Mouse (Mus musculus): ENCODE data around the gene Zfr. TPM values are rescaled to one million over a fixed set of nuclear protein-coding genes. Genes with fewer than 3 reads are reported as not detected.

Zfr gene
- polyA plus RNA-seq, 1 experiment = 124 TPM

GRCm38 (mm10) chr15:12217849-12218248 lies 100.2 kb downstream of the Zfr start:
- H3K36me3 ChIP-seq (ENCODE audit: control insufficient read depth, insufficient read depth, low read length, poor library complexity, severe bottlenecking) = no peaks in the 10 kb centered on the region
- no peak for TF ChIP-seq EP300 (IDR thresholded peaks at IDR 0.05; ENCODE audit: insufficient read depth, low read depth, low read length)
- TF ChIP-seq POLR2A (IDR thresholded peaks at IDR 0.05; ENCODE audit: insufficient read depth, low read length) = no peak
- TF ChIP-seq CTCF (IDR thresholded peaks at IDR 0.05; ENCODE audit: low read depth, low read length) = no peak
- H3K27ac ChIP-seq (ENCODE audit: insufficient read depth, low read length) = no peak overlapping the region
- H3K4me3 ChIP-seq (ENCODE audit: low read depth, low read length) = no peak overlapping the region
- peaks cover 2% of the 10 kb centered on the region for H3K4me1 ChIP-seq (ENCODE audit: control insufficient read depth, insufficient read depth, low read length)
- no peak overlapping the region for H3K9ac ChIP-seq (ENCODE audit: low read depth, poor library complexity, severe bottlenecking)
- no peaks in the 10 kb centered on the region for H3K27me3 ChIP-seq (ENCODE audit: control insufficient read depth, insufficient read depth, low read length, poor library complexity, severe bottlenecking)
- H3K9me3 ChIP-seq (replicated peaks; ENCODE audit: control insufficient read depth, insufficient read depth, low read length, poor library complexity, severe bottlenecking) = no peaks in the 10 kb centered on the region

GRCm38 (mm10) chr15:12218583-12219382 lies 101.2 kb downstream of the Zfr start:
- Histone ChIP-seq H3K36me3 (ENCODE audit: control insufficient read depth, insufficient read depth, low read length, poor library complexity, severe bottlenecking) (no peaks in the 10 kb centered on the region), H3K9ac (ENCODE audit: low read depth, poor library complexity, severe bottlenecking) (no peak overlapping the region), H3K4me1 (ENCODE audit: control insufficient read depth, insufficient read depth, low read length) (peaks cover 2% of the 10 kb centered on the region), H3K9me3 (replicated peaks; ENCODE audit: control insufficient read depth, insufficient read depth, low read length, poor library complexity, severe bottlenecking) (no peaks in the 10 kb centered on the region), H3K27ac (ENCODE audit: insufficient read depth, low read length) (no peak overlapping the region), H3K27me3 (ENCODE audit: control insufficient read depth, insufficient read depth, low read length, poor library complexity, severe bottlenecking) (no peaks in the 10 kb centered on the region), H3K4me3 (ENCODE audit: low read depth, low read length) (no peak overlapping the region)
- no peak for TF ChIP-seq POLR2A (IDR thresholded peaks at IDR 0.05; ENCODE audit: insufficient read depth, low read length)
- TF ChIP-seq EP300 (IDR thresholded peaks at IDR 0.05; ENCODE audit: insufficient read depth, low read depth, low read length) = no peak

GRCm38 (mm10) chr15:12221131-12221530 lies 103.5 kb downstream of the Zfr start:
- Histone ChIP-seq H3K36me3 (ENCODE audit: control insufficient read depth, insufficient read depth, low read length, poor library complexity, severe bottlenecking) (no peaks in the 10 kb centered on the region), H3K9me3 (replicated peaks; ENCODE audit: control insufficient read depth, insufficient read depth, low read length, poor library complexity, severe bottlenecking) (no peaks in the 10 kb centered on the region), H3K4me1 (ENCODE audit: control insufficient read depth, insufficient read depth, low read length) (peaks cover 2% of the 10 kb centered on the region), H3K4me3 (ENCODE audit: low read depth, low read length) (no peak overlapping the region), H3K9ac (ENCODE audit: low read depth, poor library complexity, severe bottlenecking) (no peak overlapping the region), H3K27ac (ENCODE audit: insufficient read depth, low read length) (no peak overlapping the region), H3K27me3 (ENCODE audit: control insufficient read depth, insufficient read depth, low read length, poor library complexity, severe bottlenecking) (no peaks in the 10 kb centered on the region)
- no peak for TF ChIP-seq CTCF (IDR thresholded peaks at IDR 0.05; ENCODE audit: low read depth, low read length)
- TF ChIP-seq POLR2A (IDR thresholded peaks at IDR 0.05; ENCODE audit: insufficient read depth, low read length) = no peak
- no peak for TF ChIP-seq EP300 (IDR thresholded peaks at IDR 0.05; ENCODE audit: insufficient read depth, low read depth, low read length)

- Histone ChIP-seq H3K27me3 (ENCODE audit: control insufficient read depth, insufficient read depth, low read length, poor library complexity, severe bottlenecking) (no peaks in the 10 kb centered on the region), H3K36me3 (ENCODE audit: control insufficient read depth, insufficient read depth, low read length, poor library complexity, severe bottlenecking) (no peaks in the 10 kb centered on the region), H3K27ac (ENCODE audit: insufficient read depth, low read length) (no peak overlapping the region), H3K4me3 (ENCODE audit: low read depth, low read length) (no peak overlapping the region), H3K9ac (ENCODE audit: low read depth, poor library complexity, severe bottlenecking) (no peak overlapping the region), H3K4me1 (ENCODE audit: control insufficient read depth, insufficient read depth, low read length) (no peaks in the 10 kb centered on the region), H3K9me3 (replicated peaks; ENCODE audit: control insufficient read depth, insufficient read depth, low read length, poor library complexity, severe bottlenecking) (no peaks in the 10 kb centered on the region)
- TF ChIP-seq POLR2A (IDR thresholded peaks at IDR 0.05; ENCODE audit: insufficient read depth, low read length) (no peak), EP300 (IDR thresholded peaks at IDR 0.05; ENCODE audit: insufficient read depth, low read depth, low read length) (no peak), CTCF (IDR thresholded peaks at IDR 0.05; ENCODE audit: low read depth, low read length) (no peak)
These were observed 105.1 kb downstream of the Zfr start for GRCm38 (mm10) chr15:12222564-12223302.

GRCm38 (mm10) chr15:12223393-12223792 lies 105.8 kb downstream of the Zfr start:
- Histone ChIP-seq H3K9ac (ENCODE audit: low read depth, poor library complexity, severe bottlenecking) (no peak overlapping the region), H3K9me3 (replicated peaks; ENCODE audit: control insufficient read depth, insufficient read depth, low read length, poor library complexity, severe bottlenecking) (no peaks in the 10 kb centered on the region), H3K27me3 (ENCODE audit: control insufficient read depth, insufficient read depth, low read length, poor library complexity, severe bottlenecking) (no peaks in the 10 kb centered on the region), H3K4me3 (ENCODE audit: low read depth, low read length) (no peak overlapping the region), H3K27ac (ENCODE audit: insufficient read depth, low read length) (no peak overlapping the region), H3K4me1 (ENCODE audit: control insufficient read depth, insufficient read depth, low read length) (no peaks in the 10 kb centered on the region), H3K36me3 (ENCODE audit: control insufficient read depth, insufficient read depth, low read length, poor library complexity, severe bottlenecking) (no peaks in the 10 kb centered on the region)
- TF ChIP-seq CTCF (IDR thresholded peaks at IDR 0.05; ENCODE audit: low read depth, low read length) (no peak), POLR2A (IDR thresholded peaks at IDR 0.05; ENCODE audit: insufficient read depth, low read length) (no peak), EP300 (IDR thresholded peaks at IDR 0.05; ENCODE audit: insufficient read depth, low read depth, low read length) (no peak)

GRCm38 (mm10) chr15:12224239-12224638 lies 106.6 kb downstream of the Zfr start:
- Histone ChIP-seq H3K4me1 (ENCODE audit: control insufficient read depth, insufficient read depth, low read length) (no peaks in the 10 kb centered on the region), H3K27me3 (ENCODE audit: control insufficient read depth, insufficient read depth, low read length, poor library complexity, severe bottlenecking) (no peaks in the 10 kb centered on the region), H3K4me3 (ENCODE audit: low read depth, low read length) (no peak overlapping the region), H3K36me3 (ENCODE audit: control insufficient read depth, insufficient read depth, low read length, poor library complexity, severe bottlenecking) (no peaks in the 10 kb centered on the region), H3K9me3 (replicated peaks; ENCODE audit: control insufficient read depth, insufficient read depth, low read length, poor library complexity, severe bottlenecking) (no peaks in the 10 kb centered on the region), H3K9ac (ENCODE audit: low read depth, poor library complexity, severe bottlenecking) (no peak overlapping the region), H3K27ac (ENCODE audit: insufficient read depth, low read length) (no peak overlapping the region)
- no peak for TF ChIP-seq EP300 (IDR thresholded peaks at IDR 0.05; ENCODE audit: insufficient read depth, low read depth, low read length)
- TF ChIP-seq POLR2A (IDR thresholded peaks at IDR 0.05; ENCODE audit: insufficient read depth, low read length) = no peak
- no peak for TF ChIP-seq CTCF (IDR thresholded peaks at IDR 0.05; ENCODE audit: low read depth, low read length)
